Mouse (Mus musculus) cerebellum, adult 11 months (tissue): ENCODE data around the gene Grn.
"Not testable (repeated sequence)": the region's sequence is repeated elsewhere in the genome, so short reads cannot be mapped to it uniquely, and the experiment has no call there.

Experiments
- DNase-seq: peaks from one replicate; pipeline ENCODE4 v3.0.0; 2022

Grn gene

GRCm38 (mm10) chr11:102430121-102431017 is at the start of gene Grn:
Gene Grn (plus strand): TSS chr11:102430315.
- peak; percentile 88 for DNase-seq

- DNase-seq: no peak
These were observed 48.6 kb upstream of the Grn start for GRCm38 (mm10) chr11:102381341-102382100.

- DNase-seq: no peak
These were observed 47.3 kb upstream of the Grn start for GRCm38 (mm10) chr11:102382794-102383193.

GRCm38 (mm10) chr11:102383365-102384136 is 46.6 kb upstream of the Grn start:
- DNase-seq: peak; percentile 37

- no peak for DNase-seq
These were observed 45.7 kb upstream of the Grn start for GRCm38 (mm10) chr11:102384418-102384817.

GRCm38 (mm10) chr11:102385075-102385474 is 45.0 kb upstream of the Grn start:
- no peak for DNase-seq

- no peak for DNase-seq
These were observed 44.0 kb upstream of the Grn start for GRCm38 (mm10) chr11:102386121-102386520.

GRCm38 (mm10) chr11:102389436-102389835 is 40.7 kb upstream of the Grn start:
- not testable (repeated sequence) for DNase-seq

- DNase-seq: no peak
These were observed 37.5 kb upstream of the Grn start for GRCm38 (mm10) chr11:102392441-102393237.

- peak; percentile 98 for DNase-seq
These were observed 36.9 kb upstream of the Grn start, which contains the start of gene Rundc3a for GRCm38 (mm10) chr11:102393238-102393634. Gene Rundc3a (plus strand): TSS chr11:102393403.

- peak; percentile 66 for DNase-seq
These were observed 36.2 kb upstream of the Grn start for GRCm38 (mm10) chr11:102393719-102394420.

- peak; percentile 53 for DNase-seq
These were observed 35.5 kb upstream of the Grn start for GRCm38 (mm10) chr11:102394421-102395124.

- DNase-seq: peak; percentile 55
These were observed 34.9 kb upstream of the Grn start for GRCm38 (mm10) chr11:102395250-102395649.

GRCm38 (mm10) chr11:102396263-102396662 is 33.9 kb upstream of the Grn start:
- DNase-seq: no peak

- no peak for DNase-seq
These were observed 33.4 kb upstream of the Grn start for GRCm38 (mm10) chr11:102396671-102397141.

GRCm38 (mm10) chr11:102398007-102398825 is 31.9 kb upstream of the Grn start:
- DNase-seq: peak; percentile 64

- no peak for DNase-seq
These were observed 31.0 kb upstream of the Grn start for GRCm38 (mm10) chr11:102399107-102399506.

- peak; percentile 41 for DNase-seq
These were observed 30.5 kb upstream of the Grn start for GRCm38 (mm10) chr11:102399610-102400072.

GRCm38 (mm10) chr11:102400513-102401084 is 29.5 kb upstream of the Grn start:
- no peak for DNase-seq
